Mouse (Mus musculus): Measurements from ENCODE around the gene Gm14410. TPM values are rescaled to one million over a fixed set of nuclear protein-coding genes. Genes with fewer than 3 reads are reported as not detected.
"Not testable (repeated sequence)": the region's sequence is repeated elsewhere in the genome, so short reads cannot be mapped to it uniquely, and the experiment has no call there.

Gene Gm14410
- total RNA-seq (2017) = 3.0 and 12.7 TPM in 2 replicates

DNA sequence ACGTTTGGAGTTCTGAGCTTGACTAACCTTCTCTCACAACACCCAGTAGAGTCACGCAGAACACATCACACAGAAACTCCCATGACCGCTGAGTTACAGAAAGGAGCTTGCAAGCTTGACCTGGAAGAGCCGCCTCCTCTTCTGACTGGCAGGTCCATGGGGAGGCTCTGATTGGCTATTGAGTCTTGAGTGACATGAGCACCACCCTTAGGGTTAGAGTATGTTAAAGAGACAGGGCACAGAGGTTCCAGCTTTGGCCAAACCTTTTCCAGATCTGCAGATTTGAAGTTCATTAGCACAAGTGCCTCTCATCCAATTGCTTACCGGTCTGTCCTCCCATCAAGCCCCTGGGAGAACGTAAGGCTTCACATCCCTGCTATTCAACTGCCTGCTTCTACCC lies at the start of gene Gm14410:
Gene Gm14410, minus strand, starts transcription at position 81 of the 400 bp plus-strand sequence.
- peak; percentile 77 for ATAC-seq (replicated peaks; ENCODE audit: low read depth, poor library complexity, severe bottlenecking)

DNA sequence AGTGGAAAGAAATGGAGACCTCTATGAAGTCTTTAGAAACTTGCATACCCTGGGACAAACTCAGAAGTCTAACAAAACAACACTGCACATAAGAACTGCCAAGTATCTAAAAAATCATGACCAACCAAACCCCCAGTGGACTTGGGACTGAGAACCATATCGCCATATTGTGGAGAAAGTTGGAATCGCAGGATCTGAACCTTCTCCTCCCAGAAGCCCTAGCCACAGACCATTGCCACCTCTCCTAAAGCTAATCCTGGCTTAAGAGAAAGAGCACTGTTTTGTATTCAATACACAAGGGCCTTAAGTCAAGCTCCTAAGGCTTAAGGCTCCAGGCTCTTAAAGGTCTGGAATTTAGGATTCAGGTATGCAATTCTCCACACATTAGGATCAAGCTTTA lies 41.2 kb upstream of the Gm14410 start:
- not testable (repeated sequence) for ATAC-seq (replicated peaks; ENCODE audit: low read depth, poor library complexity, severe bottlenecking)

- not testable (repeated sequence) for ATAC-seq (replicated peaks; ENCODE audit: low read depth, poor library complexity, severe bottlenecking)
Measured at GRCm38 (mm10) chr2:177230461-177230860, 24.2 kb upstream of the Gm14410 start.

DNA sequence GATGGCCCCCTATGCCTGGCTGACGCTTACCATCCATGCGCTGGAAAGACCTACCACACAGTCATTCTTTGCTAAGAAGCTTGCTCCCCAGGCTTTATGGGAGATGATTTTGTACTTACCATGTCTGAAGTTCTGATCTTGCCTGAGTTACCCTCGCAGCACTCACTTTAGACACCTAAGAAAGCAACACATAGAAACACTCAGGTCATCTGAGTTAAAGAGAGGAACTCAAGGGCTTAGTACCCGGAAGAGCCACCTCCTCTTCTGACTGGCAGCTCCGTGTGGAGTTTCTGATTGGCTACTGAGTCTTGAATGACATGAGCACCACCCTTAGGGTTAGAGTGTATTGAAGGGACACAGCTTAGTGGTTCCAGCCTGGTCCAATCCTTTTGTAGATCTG lies 33.5 kb downstream of the Gm14410 start:
- not testable (repeated sequence) for ATAC-seq (replicated peaks; ENCODE audit: low read depth, poor library complexity, severe bottlenecking)

Other genes with a start within 250 kb of the Gm14410 start
- 5.7 and 7.6 TPM in 2 replicates for gene Gm14419, start 205.5 kb downstream of the Gm14410 start, total RNA-seq (2017)
- not detected in 2 replicates for gene Gm14401, start 132.1 kb downstream of the Gm14410 start, total RNA-seq (2017)
- gene Gm14409, start 60.6 kb upstream of the Gm14410 start, total RNA-seq (2017) = 0.41 TPM in 1 of 2 replicates, not detected in the other
- gene Gm14412, start 117.9 kb upstream of the Gm14410 start, total RNA-seq (2017) = 4.3 TPM in 1 of 2 replicates, not detected in the other
- gene Gm14418, start 191.9 kb upstream of the Gm14410 start, total RNA-seq (2017) = not detected in 2 replicates